Mouse (Mus musculus): ENCODE measurements around the gene Fam168b.

- TF ChIP-seq POLR2A (IDR thresholded peaks at IDR 0.05; ENCODE audit: borderline replicate concordance, extremely low read depth, insufficient read depth, insufficient read length, poor library complexity, severe bottlenecking) (no peak), CTCF (IDR thresholded peaks at IDR 0.05; ENCODE audit: borderline replicate concordance, extremely low read depth, insufficient read depth, insufficient read length) (no peak)
These were observed 38.0 kb downstream of the Fam168b start for GRCm38 (mm10) chr1:34804863-34805262.

Data from brain, embryonic 14.5 days (tissue).